Mouse (Mus musculus): ENCODE measurements around the gene Dyrk3. TPM values are rescaled to one million over a fixed set of nuclear protein-coding genes. Genes with fewer than 3 reads are reported as not detected.
A peak's percentile ranks its signal among the peaks of the same experiment; 100 is the strongest.

Dyrk3 gene
- polyA plus RNA-seq, 1 experiment from 2014 or later: 5.6 TPM

DNA sequence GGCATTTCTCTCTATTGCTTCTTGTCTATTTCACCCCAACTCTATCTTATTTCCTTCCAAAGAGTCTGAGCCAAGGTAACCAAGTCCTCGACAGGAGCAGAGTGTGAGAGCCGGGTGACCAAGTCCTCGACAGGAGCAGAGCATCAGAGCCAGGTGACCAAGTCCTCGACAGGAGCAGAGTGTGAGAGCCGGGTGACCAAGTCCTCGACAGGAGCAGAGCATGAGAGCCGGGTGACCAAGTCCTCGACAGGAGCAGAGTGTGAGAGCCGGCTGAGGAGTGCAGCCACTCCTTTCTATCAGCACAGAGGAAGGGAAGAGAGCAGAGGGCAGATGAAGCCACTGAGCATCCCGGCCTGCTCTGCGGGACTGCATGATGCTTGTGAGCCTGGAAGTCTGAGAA lies 49.6 kb downstream of the Dyrk3 start:
- Histone ChIP-seq H3K4me1 (replicated peaks; ENCODE audit: control insufficient read depth, insufficient read depth, low read length) (peaks cover 68% of the 10 kb centered on the region), H3K27me3 (replicated peaks; ENCODE audit: control insufficient read depth, insufficient read depth, low read length) (no peaks in the 10 kb centered on the region), H3K4me3 (ENCODE audit: low read depth, low read length) (no peak overlapping the region), H3K27ac (ENCODE audit: low read depth) (no peak overlapping the region), H3K4me2 (ENCODE audit: low read length) (no peak overlapping the region), H3K36me3 (ENCODE audit: control insufficient read depth, insufficient read depth, low read length) (no peaks in the 10 kb centered on the region), H3K9ac (ENCODE audit: low read length) (no peak overlapping the region), H3K9me3 (ENCODE audit: control insufficient read depth, low read length) (no peaks in the 10 kb centered on the region)
- WGBS: 55% methylated on average over 11 of the region's 11 CpGs
- no peak for DNase-seq (ENCODE audit: low spot score)
- no peak for ATAC-seq (replicated peaks; ENCODE audit: low FRiP score, low TSS enrichment, low read depth)

GRCm38 (mm10) chr1:131086907-131087306 lies 51.2 kb downstream of the Dyrk3 start:
- whole genome bisulfite sequencing: 54% methylated on average over 7 of the region's 7 CpGs
- no peaks in the 10 kb centered on the region for H3K9me3 ChIP-seq (ENCODE audit: control insufficient read depth, low read length)
- H3K27me3 ChIP-seq (replicated peaks; ENCODE audit: control insufficient read depth, insufficient read depth, low read length): no peaks in the 10 kb centered on the region
- no peak overlapping the region for H3K27ac ChIP-seq (ENCODE audit: low read depth)
- DNase-seq (ENCODE audit: low spot score): no peak
- no peak for ATAC-seq (replicated peaks; ENCODE audit: low FRiP score, low TSS enrichment, low read depth)
- no peak overlapping the region for H3K4me2 ChIP-seq (ENCODE audit: low read length)
- H3K36me3 ChIP-seq (ENCODE audit: control insufficient read depth, insufficient read depth, low read length): no peaks in the 10 kb centered on the region
- peaks cover 81% of the 10 kb centered on the region for H3K4me1 ChIP-seq (replicated peaks; ENCODE audit: control insufficient read depth, insufficient read depth, low read length)
- no peak overlapping the region for H3K9ac ChIP-seq (ENCODE audit: low read length)
- no peak overlapping the region for H3K4me3 ChIP-seq (ENCODE audit: low read depth, low read length)

GRCm38 (mm10) chr1:131085957-131086739 lies 52.0 kb downstream of the Dyrk3 start:
- no peak overlapping the region for H3K4me2 ChIP-seq (ENCODE audit: low read length)
- H3K9me3 ChIP-seq (ENCODE audit: control insufficient read depth, low read length): no peaks in the 10 kb centered on the region
- H3K27me3 ChIP-seq (replicated peaks; ENCODE audit: control insufficient read depth, insufficient read depth, low read length): no peaks in the 10 kb centered on the region
- H3K4me1 ChIP-seq (replicated peaks; ENCODE audit: control insufficient read depth, insufficient read depth, low read length): peaks cover 81% of the 10 kb centered on the region
- ATAC-seq (replicated peaks; ENCODE audit: low FRiP score, low TSS enrichment, low read depth): no peak
- 34% methylated on average over 4 of the region's 4 CpGs for WGBS
- H3K27ac ChIP-seq (ENCODE audit: low read depth): no peak overlapping the region
- H3K36me3 ChIP-seq (ENCODE audit: control insufficient read depth, insufficient read depth, low read length): no peaks in the 10 kb centered on the region
- H3K9ac ChIP-seq (ENCODE audit: low read length): no peak overlapping the region
- no peak for DNase-seq (ENCODE audit: low spot score)
- H3K4me3 ChIP-seq (ENCODE audit: low read depth, low read length): no peak overlapping the region

GRCm38 (mm10) chr1:131085272-131085671 lies 52.9 kb downstream of the Dyrk3 start:
- 68% methylated on average over 3 of the region's 3 CpGs for WGBS
- H3K9ac ChIP-seq (ENCODE audit: low read length): no peak overlapping the region
- H3K4me1 ChIP-seq (replicated peaks; ENCODE audit: control insufficient read depth, insufficient read depth, low read length): peaks cover 75% of the 10 kb centered on the region
- no peak for ATAC-seq (replicated peaks; ENCODE audit: low FRiP score, low TSS enrichment, low read depth)
- no peak overlapping the region for H3K27ac ChIP-seq (ENCODE audit: low read depth)
- no peaks in the 10 kb centered on the region for H3K9me3 ChIP-seq (ENCODE audit: control insufficient read depth, low read length)
- DNase-seq (ENCODE audit: low spot score): no peak
- H3K4me3 ChIP-seq (ENCODE audit: low read depth, low read length): no peak overlapping the region
- no peaks in the 10 kb centered on the region for H3K36me3 ChIP-seq (ENCODE audit: control insufficient read depth, insufficient read depth, low read length)
- H3K4me2 ChIP-seq (ENCODE audit: low read length): no peak overlapping the region
- H3K27me3 ChIP-seq (replicated peaks; ENCODE audit: control insufficient read depth, insufficient read depth, low read length): no peaks in the 10 kb centered on the region

DNA sequence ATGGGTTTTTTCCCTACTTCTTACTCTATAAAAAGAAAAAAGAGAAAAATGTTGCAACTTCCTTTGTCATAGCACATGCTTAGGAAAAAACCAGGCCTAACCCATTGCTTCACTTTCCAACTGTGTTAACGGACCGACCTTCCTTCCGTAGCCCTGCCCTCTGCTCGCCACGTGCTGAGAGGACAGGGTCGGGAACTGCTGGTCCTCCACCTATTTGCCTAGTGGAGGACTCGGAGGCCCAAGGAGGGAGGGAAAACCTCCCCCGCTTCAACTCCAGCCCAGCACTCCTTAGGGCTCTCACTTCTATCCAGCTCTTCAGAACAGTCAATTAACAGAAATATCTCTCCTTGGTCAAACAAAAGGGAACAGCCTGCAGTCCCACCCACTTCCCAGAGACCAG lies 53.9 kb downstream of the Dyrk3 start:
- ATAC-seq (replicated peaks; ENCODE audit: low FRiP score, low TSS enrichment, low read depth) (peak; percentile 59; the same call in 1 of the 2 replicates), DNase-seq (ENCODE audit: low spot score) (no peak)

DNA sequence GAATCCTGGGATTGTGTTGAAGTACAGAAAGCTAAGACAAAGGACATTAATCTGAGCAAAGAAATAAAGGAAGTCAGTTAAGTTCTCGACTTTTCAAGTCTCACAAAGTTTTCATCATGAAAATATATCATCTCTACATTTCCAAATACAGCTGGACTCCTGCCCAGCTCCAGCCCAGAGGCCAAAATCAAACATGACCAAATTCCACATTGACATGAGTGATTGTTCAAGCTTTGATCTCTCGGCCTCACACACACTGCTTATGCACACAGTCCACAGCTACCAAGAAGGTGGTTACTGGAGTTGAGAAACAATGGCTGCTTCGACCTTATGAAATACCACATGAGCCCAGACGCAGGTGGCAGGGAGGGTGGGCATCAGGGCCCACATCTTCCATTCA lies 54.5 kb downstream of the Dyrk3 start:
- Histone ChIP-seq H3K4me3 (ENCODE audit: low read depth, low read length) (no peak overlapping the region), H3K4me2 (ENCODE audit: low read length) (peak overlapping the region; percentile 24), H3K27ac (ENCODE audit: low read depth) (peak overlapping the region; percentile 67), H3K27me3 (replicated peaks; ENCODE audit: control insufficient read depth, insufficient read depth, low read length) (no peaks in the 10 kb centered on the region), H3K9ac (ENCODE audit: low read length) (no peak overlapping the region), H3K9me3 (ENCODE audit: control insufficient read depth, low read length) (no peaks in the 10 kb centered on the region), H3K36me3 (ENCODE audit: control insufficient read depth, insufficient read depth, low read length) (no peaks in the 10 kb centered on the region), H3K4me1 (replicated peaks; ENCODE audit: control insufficient read depth, insufficient read depth, low read length) (peaks cover 71% of the 10 kb centered on the region)
- 13% methylated on average over 4 of the region's 4 CpGs for WGBS
- DNase-seq (ENCODE audit: low spot score) (no peak), ATAC-seq (replicated peaks; ENCODE audit: low FRiP score, low TSS enrichment, low read depth) (no peak)

More for the DNA sequence above, 53.9 kb downstream of the Dyrk3 start:
- Histone ChIP-seq H3K9ac (ENCODE audit: low read length) (no peak overlapping the region), H3K36me3 (ENCODE audit: control insufficient read depth, insufficient read depth, low read length) (no peaks in the 10 kb centered on the region), H3K4me2 (ENCODE audit: low read length) (no peak overlapping the region; the same call in 1 of the 2 replicates), H3K27ac (ENCODE audit: low read depth) (peak overlapping the region; percentile 67), H3K4me1 (replicated peaks; ENCODE audit: control insufficient read depth, insufficient read depth, low read length) (peaks cover 72% of the 10 kb centered on the region), H3K27me3 (replicated peaks; ENCODE audit: control insufficient read depth, insufficient read depth, low read length) (no peaks in the 10 kb centered on the region), H3K9me3 (ENCODE audit: control insufficient read depth, low read length) (no peaks in the 10 kb centered on the region), H3K4me3 (ENCODE audit: low read depth, low read length) (no peak overlapping the region)
- 26% methylated on average over 8 of the region's 8 CpGs for WGBS

- no peaks in the 10 kb centered on the region for H3K36me3 ChIP-seq (ENCODE audit: control insufficient read depth, insufficient read depth, low read length)
- H3K4me1 ChIP-seq (replicated peaks; ENCODE audit: control insufficient read depth, insufficient read depth, low read length): peaks cover 70% of the 10 kb centered on the region
- no peak for ATAC-seq (replicated peaks; ENCODE audit: low FRiP score, low TSS enrichment, low read depth)
- H3K9ac ChIP-seq (ENCODE audit: low read length): no peak overlapping the region
- H3K4me2 ChIP-seq (ENCODE audit: low read length): peak overlapping the region; percentile 24
- peak overlapping the region; percentile 67; the same call in 1 of the 2 replicates for H3K27ac ChIP-seq (ENCODE audit: low read depth)
- no peak overlapping the region for H3K4me3 ChIP-seq (ENCODE audit: low read depth, low read length)
- WGBS: 38% methylated on average over 5 of the region's 5 CpGs
- DNase-seq (ENCODE audit: low spot score): no peak
- H3K27me3 ChIP-seq (replicated peaks; ENCODE audit: control insufficient read depth, insufficient read depth, low read length): no peaks in the 10 kb centered on the region
- no peaks in the 10 kb centered on the region for H3K9me3 ChIP-seq (ENCODE audit: control insufficient read depth, low read length)
Observed at GRCm38 (mm10) chr1:131083122-131083521, 55.0 kb downstream of the Dyrk3 start.

GRCm38 (mm10) chr1:131080686-131081085 lies 57.5 kb downstream of the Dyrk3 start:
- DNase-seq (ENCODE audit: low spot score) (no peak), ATAC-seq (replicated peaks; ENCODE audit: low FRiP score, low TSS enrichment, low read depth) (no peak)
- peaks cover 55% of the 10 kb centered on the region for H3K4me1 ChIP-seq (replicated peaks; ENCODE audit: control insufficient read depth, insufficient read depth, low read length)
- H3K4me2 ChIP-seq (ENCODE audit: low read length): no peak overlapping the region
- no peak overlapping the region for H3K4me3 ChIP-seq (ENCODE audit: low read depth, low read length)
- H3K9me3 ChIP-seq (ENCODE audit: control insufficient read depth, low read length): no peaks in the 10 kb centered on the region
- WGBS: 83% methylated on average over 1 of the region's 1 CpGs
- no peaks in the 10 kb centered on the region for H3K27me3 ChIP-seq (replicated peaks; ENCODE audit: control insufficient read depth, insufficient read depth, low read length)
- H3K27ac ChIP-seq (ENCODE audit: low read depth): no peak overlapping the region
- H3K9ac ChIP-seq (ENCODE audit: low read length): no peak overlapping the region
- no peaks in the 10 kb centered on the region for H3K36me3 ChIP-seq (ENCODE audit: control insufficient read depth, insufficient read depth, low read length)

DNA sequence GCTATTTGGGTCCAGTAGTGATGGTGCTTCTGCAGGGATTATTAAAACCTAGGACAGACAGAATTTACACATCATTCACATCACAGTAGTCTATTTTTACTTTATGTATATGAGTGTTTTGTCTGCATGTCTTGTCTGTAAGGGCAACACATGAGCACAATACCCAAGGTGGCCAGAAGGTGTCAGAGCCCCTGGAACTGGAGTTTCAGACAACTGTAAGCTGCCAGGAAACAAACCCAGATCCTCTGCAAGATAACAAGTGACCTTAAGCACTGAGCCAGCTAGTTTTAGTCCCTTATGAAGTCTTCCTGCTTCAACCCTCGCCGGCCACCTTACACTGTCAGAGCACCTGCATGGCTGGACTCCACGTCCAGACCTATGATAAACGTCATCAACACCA lies 58.4 kb downstream of the Dyrk3 start:
- ATAC-seq (replicated peaks; ENCODE audit: low FRiP score, low TSS enrichment, low read depth) (no peak), DNase-seq (ENCODE audit: low spot score) (no peak)
- Histone ChIP-seq H3K4me2 (ENCODE audit: low read length) (no peak overlapping the region), H3K4me1 (replicated peaks; ENCODE audit: control insufficient read depth, insufficient read depth, low read length) (peaks cover 54% of the 10 kb centered on the region), H3K27ac (ENCODE audit: low read depth) (no peak overlapping the region), H3K4me3 (ENCODE audit: low read depth, low read length) (no peak overlapping the region), H3K27me3 (replicated peaks; ENCODE audit: control insufficient read depth, insufficient read depth, low read length) (no peaks in the 10 kb centered on the region), H3K9ac (ENCODE audit: low read length) (no peak overlapping the region), H3K9me3 (ENCODE audit: control insufficient read depth, low read length) (no peaks in the 10 kb centered on the region), H3K36me3 (ENCODE audit: control insufficient read depth, insufficient read depth, low read length) (no peaks in the 10 kb centered on the region)
- WGBS: 57% methylated on average over 4 of the region's 4 CpGs
